Mouse (Mus musculus) layer of hippocampus, adult 9-11 months (tissue): ENCODE results near the gene Tead2.
"Not testable (repeated sequence)": the region's sequence is repeated elsewhere in the genome, so short reads cannot be mapped to it uniquely, and the experiment has no call there.

Experiments
- DNase-seq: peaks from one replicate; pipeline ENCODE4 v3.0.0; 2022

The Tead2 gene

DNA sequence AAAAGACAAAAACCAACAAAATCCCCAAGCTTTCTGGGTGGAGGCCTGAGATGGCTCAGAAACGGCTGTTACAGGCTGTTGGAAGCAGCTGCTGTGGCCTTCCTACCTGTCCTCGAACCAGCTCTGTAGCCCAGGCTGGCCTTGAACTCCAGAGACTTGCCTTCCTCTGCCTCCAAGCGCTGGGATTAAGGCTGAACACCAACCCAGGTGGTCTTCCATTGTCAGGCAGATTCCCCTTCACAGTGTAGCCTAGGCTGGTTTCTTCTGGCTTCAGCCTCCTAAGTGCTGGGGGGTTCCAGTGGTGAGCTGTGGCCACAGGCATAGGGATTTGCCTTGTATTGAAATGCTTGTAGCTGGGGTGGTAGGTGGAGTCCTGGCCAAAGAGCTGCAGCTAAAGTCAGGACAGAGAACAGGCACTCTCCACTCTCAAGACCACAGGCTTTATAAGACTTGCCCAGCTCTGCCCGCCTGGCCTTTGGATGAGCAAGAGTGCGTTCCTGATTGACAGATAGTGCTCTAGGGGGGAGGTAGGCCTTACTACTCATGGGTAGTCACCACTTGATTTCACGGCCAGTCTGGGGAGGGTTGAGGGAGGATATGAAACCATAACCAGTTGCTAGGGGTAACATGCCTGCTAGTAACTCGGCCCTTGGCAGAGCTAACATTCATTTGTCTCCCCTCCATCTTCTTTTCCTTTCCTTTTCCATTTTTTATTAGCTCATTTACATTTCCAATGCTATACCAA is 14.1 kb downstream of the Tead2 start:
- DNase-seq: no peak

DNA sequence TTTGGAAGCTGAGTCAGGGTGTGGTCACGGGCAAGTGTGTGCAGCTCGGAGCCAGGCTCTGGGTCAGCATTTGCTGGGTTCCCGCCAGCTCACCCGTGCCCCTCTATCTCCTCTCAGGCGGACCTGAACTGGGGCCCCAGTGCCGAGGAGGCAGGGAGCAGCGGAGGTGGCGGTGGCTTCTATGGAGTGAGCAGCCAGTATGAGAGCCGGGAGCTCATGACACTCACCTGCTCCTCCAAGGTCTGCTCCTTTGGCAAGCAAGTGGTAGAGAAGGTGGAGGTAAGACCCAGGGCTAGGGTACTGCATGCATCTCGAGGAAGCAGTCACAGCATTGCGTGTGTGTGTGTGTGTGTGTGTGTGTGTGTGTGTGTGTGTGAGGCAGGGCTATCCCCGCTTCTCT is 15.6 kb downstream of the Tead2 start:
- DNase-seq: no peak

GRCm38 (mm10) chr7:45231941-45232340 is 16.4 kb downstream of the Tead2 start:
- DNase-seq: no peak

- peak; percentile 31 for DNase-seq
Measured at GRCm38 (mm10) chr7:45232716-45233465, 17.3 kb downstream of the Tead2 start.

- DNase-seq: peak; percentile 80
Measured at GRCm38 (mm10) chr7:45233580-45234332, 18.2 kb downstream of the Tead2 start.

DNA sequence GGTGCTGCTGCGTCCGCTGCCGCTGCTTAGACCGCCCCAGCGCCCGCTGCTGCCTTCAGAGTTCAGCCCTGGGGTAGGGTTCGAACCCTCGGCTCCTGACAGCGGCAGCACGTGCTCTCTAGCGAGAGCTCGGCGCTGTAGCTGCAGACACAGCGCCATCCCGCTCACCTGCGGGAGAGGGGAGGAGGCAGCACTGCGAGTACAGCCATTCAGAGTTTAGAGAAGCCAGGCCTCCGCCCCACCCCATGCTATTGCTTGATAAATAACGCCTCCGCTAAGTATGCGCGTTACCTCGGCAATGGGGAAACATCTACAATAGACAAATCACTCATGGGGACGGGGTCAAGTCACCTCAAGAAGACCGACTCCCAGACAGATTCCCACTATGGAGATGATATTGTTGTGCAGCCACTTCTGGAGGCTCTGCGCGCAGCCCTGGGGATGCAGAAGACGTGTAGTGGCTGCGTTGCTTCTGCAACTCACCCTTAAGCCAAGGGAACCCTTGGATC is 18.8 kb downstream of the Tead2 start:
- DNase-seq: peak; percentile 63

DNA sequence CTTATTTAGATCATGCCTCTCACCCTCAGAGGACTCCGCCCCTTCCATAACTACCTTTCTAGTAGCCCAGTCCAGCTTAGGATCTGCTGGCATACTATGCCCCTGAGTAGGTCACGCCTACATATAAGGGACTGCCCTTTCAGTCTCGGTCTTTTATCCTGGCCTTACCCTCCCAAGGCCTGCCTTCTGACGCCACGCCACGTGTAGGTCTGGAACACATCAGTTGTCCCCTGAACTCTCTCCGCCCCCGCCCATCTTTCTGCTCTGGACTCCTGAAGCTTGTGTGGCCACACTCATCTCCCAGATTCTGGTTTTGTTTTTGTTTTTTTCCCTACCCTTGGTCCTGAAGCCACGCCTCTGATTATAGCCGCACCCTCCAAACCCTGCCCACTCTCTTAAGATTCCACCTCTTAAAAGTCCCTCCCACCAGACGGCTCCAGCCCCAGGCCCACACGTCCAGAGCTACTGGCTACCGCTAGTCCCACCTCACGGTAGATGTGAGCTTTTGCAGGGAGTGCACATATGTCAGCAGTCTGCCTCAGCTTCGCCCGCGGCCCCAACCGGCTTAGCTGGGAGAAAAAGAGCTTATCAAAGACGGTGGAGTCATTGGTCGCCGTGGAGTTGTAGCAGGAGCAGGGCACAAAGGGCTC is 19.5 kb downstream of the Tead2 start:
- no peak for DNase-seq

DNA sequence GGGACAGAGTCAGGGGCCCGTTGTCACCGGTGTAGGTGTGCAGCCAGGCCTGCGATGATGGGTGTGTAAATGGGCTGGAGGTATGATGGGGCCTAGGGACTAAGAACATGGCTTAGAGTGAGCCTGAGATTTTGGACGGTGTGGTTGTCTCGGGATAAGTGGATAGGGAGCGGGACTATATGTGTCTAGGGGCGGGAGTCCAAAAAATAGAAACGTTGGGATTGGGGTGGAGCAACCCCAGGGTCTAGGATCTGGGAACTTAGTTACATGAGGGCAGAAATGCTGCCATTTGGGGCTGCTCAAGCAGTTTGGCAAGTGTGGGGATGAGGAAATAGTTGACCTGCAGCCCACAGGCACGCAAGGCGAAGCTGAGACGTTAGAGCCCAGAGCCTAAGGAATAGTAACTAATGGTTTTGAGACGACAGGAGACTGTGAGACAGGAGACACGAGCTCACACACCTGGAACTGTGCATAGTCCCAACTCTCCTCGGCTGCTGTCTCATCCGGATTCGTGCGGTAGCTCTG is 20.2 kb downstream of the Tead2 start:
- DNase-seq: no peak

GRCm38 (mm10) chr7:45237747-45238699 is 22.5 kb downstream of the Tead2 start:
- DNase-seq: no peak

DNA sequence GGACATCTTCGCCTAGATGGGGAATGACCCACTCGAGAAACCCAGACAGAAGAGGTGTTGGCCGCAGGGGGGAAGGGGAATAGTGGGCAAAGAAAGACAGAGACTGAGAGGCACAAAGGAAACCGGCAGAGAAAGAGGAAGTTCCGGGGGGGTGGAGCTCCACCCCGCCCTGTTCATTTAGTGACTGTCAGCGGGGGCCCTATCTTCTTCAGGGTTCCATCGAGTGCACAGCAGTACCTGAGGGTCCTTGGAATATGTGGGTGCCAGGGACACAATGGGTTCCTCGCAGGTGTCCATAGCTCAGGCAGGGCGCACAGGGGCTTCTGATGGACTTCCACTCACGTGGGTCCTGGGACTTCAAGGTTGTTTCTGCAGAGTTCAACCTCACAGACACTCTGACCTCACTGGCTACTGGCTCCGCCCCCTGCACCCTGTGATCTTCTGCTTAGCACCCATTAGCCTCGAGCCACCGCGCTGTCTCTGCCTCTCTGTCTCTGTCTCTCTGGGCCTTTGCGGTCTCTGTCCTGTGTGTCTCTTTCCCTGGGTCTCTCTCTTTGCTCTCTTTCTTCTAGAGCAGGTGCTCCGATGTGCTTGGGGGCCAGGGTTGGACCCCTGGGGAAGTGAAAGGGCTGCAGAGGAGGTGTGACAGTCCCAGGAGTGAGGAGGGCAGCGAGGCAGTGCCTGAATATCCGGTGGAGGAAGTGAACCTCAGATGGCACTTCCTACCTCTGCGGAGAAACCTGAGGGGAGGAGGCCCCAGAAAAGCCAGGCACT is 23.4 kb downstream of the Tead2 start, which contains the start of gene Cd37:
Gene Cd37 (minus strand): TSS at position 393 of the 774 bp plus-strand sequence.
- DNase-seq: no peak

DNA sequence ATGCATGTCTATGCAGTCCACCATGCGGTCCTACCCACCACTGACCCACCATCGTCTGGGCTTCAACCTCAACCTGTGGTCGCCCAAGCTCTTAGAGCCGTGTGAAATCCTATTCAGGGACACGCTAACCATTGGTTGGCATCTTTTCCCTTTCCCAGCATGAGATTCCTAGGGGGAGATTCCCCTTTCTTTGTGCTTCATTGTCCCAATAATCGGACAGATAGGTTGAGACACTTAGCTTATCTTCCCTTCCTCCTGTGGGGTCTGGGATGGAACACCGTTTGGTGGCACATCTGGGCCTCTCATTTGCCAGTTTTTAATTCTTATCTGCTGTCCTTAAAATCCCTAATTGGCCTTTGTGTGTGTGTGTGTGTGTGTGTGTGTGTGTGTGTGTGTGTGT is 24.6 kb downstream of the Tead2 start:
- DNase-seq: no peak

- DNase-seq: peak; percentile 51
Measured at GRCm38 (mm10) chr7:45240633-45241388, 25.3 kb downstream of the Tead2 start, which contains the start of gene Slc6a16. Gene Slc6a16 (plus strand): TSS chr7:45241085.

GRCm38 (mm10) chr7:45241389-45241749 is 25.8 kb downstream of the Tead2 start:
- no peak for DNase-seq

DNA sequence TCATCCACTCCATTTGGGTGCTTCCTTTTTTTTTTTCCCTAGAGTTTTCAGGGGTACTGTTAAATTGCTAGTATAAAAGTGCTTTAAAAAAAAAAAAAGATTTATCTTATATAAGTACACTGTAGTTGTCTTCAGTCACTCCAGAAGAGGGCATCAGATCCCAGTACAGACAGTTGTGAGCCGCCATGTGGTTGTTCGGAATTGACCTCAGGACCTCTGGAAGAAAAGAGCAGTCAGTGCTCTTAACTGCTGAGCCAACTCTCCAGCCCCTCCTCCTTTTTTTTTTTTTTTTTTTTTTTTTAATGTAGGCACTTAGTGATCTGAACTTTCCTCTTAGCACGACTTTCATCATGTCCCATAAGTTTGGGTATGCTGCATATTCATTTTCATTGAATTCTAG is 32.1 kb downstream of the Tead2 start:
- no peak for DNase-seq

- no peak for DNase-seq
Measured at GRCm38 (mm10) chr7:45253806-45254205, 38.3 kb downstream of the Tead2 start.

DNA sequence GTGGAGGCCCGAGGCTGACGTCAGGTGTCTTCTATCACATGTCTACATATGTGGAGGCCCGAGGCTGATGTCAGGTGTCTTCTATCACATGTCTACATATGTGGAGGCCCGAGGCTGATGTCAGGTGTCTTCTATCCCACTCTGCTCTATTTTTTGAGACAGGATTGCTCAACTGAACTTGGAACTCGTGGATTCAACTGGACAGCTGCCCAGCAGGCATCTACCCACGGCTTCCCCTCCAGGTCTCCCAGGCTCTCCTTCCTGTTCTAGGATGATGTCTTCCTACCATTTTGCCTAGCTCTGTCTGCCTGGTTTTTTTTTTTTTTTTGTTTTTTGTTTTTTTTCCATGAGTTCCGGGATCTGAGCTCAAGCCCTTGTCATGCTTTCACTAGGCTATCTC is 40.3 kb downstream of the Tead2 start:
- not testable (repeated sequence) for DNase-seq

GRCm38 (mm10) chr7:45257063-45257840 is 41.7 kb downstream of the Tead2 start:
- no peak for DNase-seq

DNA sequence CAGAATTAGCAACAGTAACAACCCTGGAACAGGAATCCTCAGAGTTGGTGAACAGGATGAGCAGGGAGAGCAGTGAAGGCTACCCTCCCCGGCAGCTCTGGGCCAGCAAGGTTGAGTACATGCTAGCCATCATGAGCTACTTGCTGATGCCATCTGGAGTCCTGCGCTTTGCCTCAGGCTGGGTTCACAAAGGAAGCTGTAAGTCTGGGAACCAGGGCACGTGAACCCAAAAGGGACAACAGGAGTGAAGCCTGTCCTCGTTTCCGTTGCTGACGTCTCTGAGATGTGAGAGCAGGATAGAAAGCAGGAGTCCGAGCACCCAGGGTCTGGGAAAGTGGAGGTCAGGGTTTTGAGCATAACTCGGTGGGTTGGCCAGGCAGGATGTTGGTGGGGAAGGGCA is 43.7 kb downstream of the Tead2 start:
- no peak for DNase-seq

DNA sequence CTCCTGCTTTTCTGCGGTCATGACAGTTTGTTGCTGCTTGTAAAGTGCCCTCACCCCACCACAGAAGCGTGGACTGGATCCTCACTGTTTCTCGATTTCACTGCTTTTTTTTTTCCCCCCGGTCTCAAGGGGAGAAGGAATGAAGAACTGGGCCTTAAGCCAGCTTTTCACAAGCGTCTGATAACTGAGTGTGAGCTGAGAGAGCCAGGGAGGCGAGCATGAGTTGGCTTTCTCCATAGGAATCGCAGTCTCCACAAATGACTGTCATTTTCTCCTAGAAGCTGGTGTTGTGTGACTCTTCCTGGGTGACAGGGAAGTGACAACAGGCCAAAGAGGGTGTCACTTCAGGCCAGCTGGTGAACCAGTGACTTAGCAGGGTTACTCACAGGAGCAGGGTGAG is 46.7 kb downstream of the Tead2 start:
- DNase-seq: no peak
